Mouse (Mus musculus) intestine, embryonic 14.5 days (tissue): Measurements from ENCODE around the gene Pth2. TPM values are rescaled to one million over a fixed set of nuclear protein-coding genes. Genes with fewer than 3 reads are reported as not detected.

ENCODE experiments used
- ATAC-seq: fragments of 200-750 bp; cut with Nextera tagmentation; replicated peaks from 2 replicates; pipeline ENCODE4 v1.8.0; 2017; ENCODE audit warnings: low read depth, moderate number of reproducible peaks, moderate TSS enrichment, moderate library complexity; ENCODE audit not compliant: low FRiP score, low TSS enrichment
- DNase-seq: peaks from one replicate; pipeline ENCODE4 v3.0.0-alpha.2; 2018; ENCODE audit warnings: low spot score
- H3K27ac ChIP-seq: fragments of 300-500 bp; sonication (generic); 2 replicates; pipeline ENCODE4 v1.5.1; 2014; ENCODE audit warnings: low read depth, mild to moderate bottlenecking, control low read depth
- H3K27me3 ChIP-seq: fragments of 300-500 bp; sonication (generic); replicated peaks from 2 replicates; pipeline ENCODE4 v1.6.1; 2014; ENCODE audit warnings: low read length, control low read depth; ENCODE audit not compliant: control insufficient read depth, insufficient read depth
- H3K36me3 ChIP-seq: fragments of 300-500 bp; sonication (generic); 2 replicates; pipeline ENCODE4 v1.6.1; 2014; ENCODE audit warnings: low read length, control low read depth; ENCODE audit not compliant: control insufficient read depth, insufficient read depth
- H3K4me1 ChIP-seq: fragments of 300-500 bp; sonication (generic); replicated peaks from 2 replicates; pipeline ENCODE4 v1.6.1; 2014; ENCODE audit warnings: low read length, control low read depth, mixed read lengths; ENCODE audit not compliant: control insufficient read depth, insufficient read depth
- H3K4me2 ChIP-seq: fragments of 300-500 bp; sonication (generic); 2 replicates; pipeline ENCODE4 v1.6.1; 2014; ENCODE audit warnings: low read length
- H3K4me3 ChIP-seq: fragments of 300-500 bp; sonication (generic); 2 replicates; pipeline ENCODE4 v1.5.1; 2014; ENCODE audit warnings: low read depth, low read length, control low read depth, mixed read lengths
- H3K9ac ChIP-seq: fragments of 300-500 bp; sonication (generic); 2 replicates; pipeline ENCODE4 v1.6.1; 2014; ENCODE audit warnings: mild to moderate bottlenecking, low read length
- H3K9me3 ChIP-seq: fragments of 300-500 bp; sonication (generic); 2 replicates; pipeline ENCODE4 v1.6.1; 2016; ENCODE audit warnings: low read length, control low read depth; ENCODE audit not compliant: control insufficient read depth
- WGBS: fragments of 180-500 bp; shearing (Covaris S2); extraction: QIAGEN DNeasy Blood & Tissue Kit; methylation state at CpG from one replicate; pipeline ENCODE4 v1.1.7; 2014; 5-methylcytosine and 5-hydroxymethylcytosine counted together
- polyA plus RNA-seq: library from polyadenylated mRNA; unstranded; fragments of >200 nt; fragmentation: Nextera tagmentation; extraction: Ambion mirVana; gene quantifications from 2 replicates; pipeline ENCODE4 v1.2.1, GENCODE M21; 2014

Gene Pth2
- polyA plus RNA-seq, 1 experiment from 2014 or later = not detected

- H3K4me2 ChIP-seq = peak overlapping the region; percentile 56
- H3K4me1 ChIP-seq = peaks cover 4% of the 10 kb centered on the region; the same call in 1 of the 2 replicates
- WGBS = 17% methylated on average over 11 of the region's 11 CpGs
- ATAC-seq = peak; percentile 17; the same call in 1 of the 2 replicates
- peak overlapping the region; percentile 28 for H3K4me3 ChIP-seq
- no peaks in the 10 kb centered on the region for H3K9me3 ChIP-seq
- no peak overlapping the region for H3K27ac ChIP-seq
- DNase-seq = no peak
- no peaks in the 10 kb centered on the region for H3K36me3 ChIP-seq
- H3K27me3 ChIP-seq = peaks cover 97% of the 10 kb centered on the region
- H3K9ac ChIP-seq = 0 out of 2 replicates have a peak overlapping the region, but pooled peaks have one; percentile 21
Observed at GRCm38 (mm10) chr7:45182606-45183005, 1.8 kb downstream of the Pth2 start.

- WGBS = 64% methylated on average over 7 of the region's 7 CpGs
- Histone ChIP-seq H3K4me2 (no peak overlapping the region), H3K9ac (no peak overlapping the region), H3K9me3 (no peaks in the 10 kb centered on the region), H3K27me3 (peaks cover 94% of the 10 kb centered on the region), H3K4me1 (peaks cover 4% of the 10 kb centered on the region; the same call in 1 of the 2 replicates), H3K36me3 (no peaks in the 10 kb centered on the region), H3K27ac (no peak overlapping the region), H3K4me3 (no peak overlapping the region)
- no peak for ATAC-seq
- no peak for DNase-seq
Observed at GRCm38 (mm10) chr7:45183672-45184071, 2.9 kb downstream of the Pth2 start.

- Histone ChIP-seq H3K4me2 (no peak overlapping the region), H3K4me3 (no peak overlapping the region), H3K27ac (no peak overlapping the region), H3K4me1 (peaks cover 4% of the 10 kb centered on the region; the same call in 1 of the 2 replicates), H3K9me3 (no peaks in the 10 kb centered on the region), H3K9ac (no peak overlapping the region), H3K27me3 (peaks cover 85% of the 10 kb centered on the region), H3K36me3 (no peaks in the 10 kb centered on the region)
- DNase-seq = no peak
- ATAC-seq = no peak
- WGBS = 68% methylated on average over 7 of the region's 7 CpGs
Observed at GRCm38 (mm10) chr7:45185921-45186320, 5.1 kb downstream of the Pth2 start.

- peaks cover 48% of the 10 kb centered on the region for H3K27me3 ChIP-seq
- no peak overlapping the region for H3K4me2 ChIP-seq
- H3K36me3 ChIP-seq = no peaks in the 10 kb centered on the region
- no peak overlapping the region for H3K9ac ChIP-seq
- H3K4me3 ChIP-seq = no peak overlapping the region
- DNase-seq (no peak), ATAC-seq (no peak)
- H3K9me3 ChIP-seq = no peaks in the 10 kb centered on the region
- WGBS = 50% methylated on average over 16 of the region's 16 CpGs
- no peaks in the 10 kb centered on the region for H3K4me1 ChIP-seq
- no peak overlapping the region for H3K27ac ChIP-seq
Observed at GRCm38 (mm10) chr7:45189600-45189999, 8.8 kb downstream of the Pth2 start.

- no peaks in the 10 kb centered on the region for H3K36me3 ChIP-seq
- peaks cover 42% of the 10 kb centered on the region for H3K27me3 ChIP-seq
- H3K4me1 ChIP-seq = no peaks in the 10 kb centered on the region
- WGBS = 88% methylated on average over 6 of the region's 6 CpGs
- no peak overlapping the region for H3K4me2 ChIP-seq
- ATAC-seq = no peak
- no peak overlapping the region for H3K9ac ChIP-seq
- H3K9me3 ChIP-seq = no peaks in the 10 kb centered on the region
- H3K4me3 ChIP-seq = no peak overlapping the region
- H3K27ac ChIP-seq = no peak overlapping the region
- no peak for DNase-seq
Observed at GRCm38 (mm10) chr7:45190186-45190585, 9.4 kb downstream of the Pth2 start.

GRCm38 (mm10) chr7:45191161-45191560 is 10.4 kb downstream of the Pth2 start:
- no peak overlapping the region for H3K4me3 ChIP-seq
- no peak for ATAC-seq
- H3K4me1 ChIP-seq = no peaks in the 10 kb centered on the region
- no peak overlapping the region for H3K4me2 ChIP-seq
- 60% methylated on average over 2 of the region's 2 CpGs for WGBS
- H3K9me3 ChIP-seq = no peaks in the 10 kb centered on the region
- peaks cover 33% of the 10 kb centered on the region for H3K27me3 ChIP-seq
- H3K27ac ChIP-seq = no peak overlapping the region
- DNase-seq = no peak
- no peak overlapping the region for H3K9ac ChIP-seq
- no peaks in the 10 kb centered on the region for H3K36me3 ChIP-seq

DNA sequence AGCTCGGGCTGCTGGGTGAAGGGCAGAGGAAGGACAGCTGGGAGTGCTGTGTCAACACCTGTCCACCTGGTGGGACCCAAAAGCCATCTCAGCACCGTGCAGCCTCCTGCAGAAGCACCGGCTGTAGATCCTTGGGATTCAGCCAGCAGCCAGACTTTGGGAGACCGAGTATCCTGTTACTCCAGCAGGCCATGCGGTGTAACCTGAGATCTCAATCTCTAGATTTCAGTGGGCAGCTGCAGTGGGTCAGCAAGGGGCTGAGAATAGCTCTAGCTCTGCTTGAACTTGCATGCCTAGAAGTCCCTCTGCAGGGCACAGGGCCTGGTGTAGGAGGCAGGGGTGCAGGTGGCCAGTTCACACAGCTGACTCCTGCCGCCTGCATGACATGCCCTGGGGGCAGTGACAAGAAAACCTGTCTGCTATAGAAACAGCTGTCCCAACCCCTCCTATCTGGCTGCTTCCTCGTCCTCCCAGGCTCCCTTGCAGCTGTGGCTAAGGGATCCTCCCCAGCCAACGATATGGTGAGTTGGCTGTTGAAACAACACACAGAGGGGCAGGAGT is 11.1 kb downstream of the Pth2 start:
- H3K9ac ChIP-seq = no peak overlapping the region
- H3K4me1 ChIP-seq = no peaks in the 10 kb centered on the region
- DNase-seq (no peak), ATAC-seq (no peak)
- H3K27me3 ChIP-seq = peaks cover 25% of the 10 kb centered on the region
- H3K4me3 ChIP-seq = no peak overlapping the region
- no peak overlapping the region for H3K4me2 ChIP-seq
- no peak overlapping the region for H3K27ac ChIP-seq
- no peaks in the 10 kb centered on the region for H3K36me3 ChIP-seq
- WGBS = 7% methylated on average over 8 of the region's 8 CpGs
- no peaks in the 10 kb centered on the region for H3K9me3 ChIP-seq

- Histone ChIP-seq H3K4me3 (no peak overlapping the region), H3K4me2 (no peak overlapping the region), H3K4me1 (no peaks in the 10 kb centered on the region), H3K36me3 (no peaks in the 10 kb centered on the region), H3K9me3 (no peaks in the 10 kb centered on the region), H3K9ac (no peak overlapping the region), H3K27ac (no peak overlapping the region), H3K27me3 (peaks cover 21% of the 10 kb centered on the region; the same call in 1 of the 2 replicates)
- WGBS = 87% methylated on average over 7 of the region's 7 CpGs
- DNase-seq = no peak
- ATAC-seq = no peak
Observed at GRCm38 (mm10) chr7:45192585-45193310, 12.0 kb downstream of the Pth2 start.

- H3K9me3 ChIP-seq = no peaks in the 10 kb centered on the region
- H3K9ac ChIP-seq = no peak overlapping the region
- no peak overlapping the region for H3K4me2 ChIP-seq
- no peaks in the 10 kb centered on the region for H3K4me1 ChIP-seq
- DNase-seq (no peak), ATAC-seq (no peak)
- H3K27ac ChIP-seq = no peak overlapping the region
- WGBS = 67% methylated on average over 5 of the region's 5 CpGs
- no peaks in the 10 kb centered on the region for H3K36me3 ChIP-seq
- H3K4me3 ChIP-seq = no peak overlapping the region
- peaks cover 16% of the 10 kb centered on the region; the same call in 1 of the 2 replicates for H3K27me3 ChIP-seq
Observed at GRCm38 (mm10) chr7:45193406-45193805, 12.6 kb downstream of the Pth2 start.
